In genomic region chr11:6562359-6562758, GRCm38 (mm10) we compare ENCODE assay signal across 11 mouse cellular contexts. TPM values are rescaled to one million over a fixed set of nuclear protein-coding genes. Genes with fewer than 3 reads are reported as not detected.
DNase-seq lines count a peak whose midpoint lies in the region; ATAC-seq and TF ChIP-seq lines count a peak whose summit lies in the region.
"Had no signal": no experiment of that assay in that cellular context is flagged by ENCODE, and none has a peak within 500 bp of the region (broad histone marks: within the 10 kb centered on the region; RNA-seq: fewer than 3 reads in every experiment).

No protein-coding gene starts in this region.

- ATAC-seq in lung, embryonic 14.5 days (ENCODE audit: insufficient read depth) = peak; percentile 31; the same call in 1 of the 2 replicates
- ATAC-seq in common myeloid progenitor, adult 5-6 weeks (replicated peaks; ENCODE audit: low read depth, poor library complexity, severe bottlenecking) = peak; percentile 42
- ATAC-seq in liver, embryonic 16.5 days (ENCODE audit: low read depth) = 0 out of 2 replicates have a peak, but pooled peaks have one; percentile 35
- ATAC-seq in cerebellum, adult (ENCODE audit: insufficient number of reproducible peaks, low FRiP score, low TSS enrichment) = no peak
- ATAC-seq: forebrain, postnatal 0 days had no signal

- H3K9ac ChIP-seq in lung, embryonic 14.5 days = no peak overlapping the region
- H3K9ac ChIP-seq in liver, embryonic 16.5 days (ENCODE audit: low read depth, low read length) = no peak overlapping the region
- H3K9ac ChIP-seq: forebrain, postnatal 0 days had no signal

- H3K27me3 ChIP-seq in lung, embryonic 14.5 days (ENCODE audit: insufficient read depth, low read length) = no peaks in the 10 kb centered on the region
- H3K27me3 ChIP-seq in liver, embryonic 16.5 days (ENCODE audit: control insufficient read depth, insufficient read depth, low read depth, low read length) = no peaks in the 10 kb centered on the region

- no peak overlapping the region for H3K4me3 ChIP-seq in lung, embryonic 14.5 days (ENCODE audit: low read depth, low read length)
- peak overlapping the region; percentile 41 for H3K4me3 ChIP-seq in liver, embryonic 16.5 days (ENCODE audit: low read depth, low read length)
- H3K4me3 ChIP-seq in left cerebral cortex, adult 2 months = no peak overlapping the region

- H3K4me2 ChIP-seq in lung, embryonic 14.5 days = no peak overlapping the region
- H3K4me2 ChIP-seq in liver, embryonic 16.5 days (ENCODE audit: low read depth, low read length) = peak overlapping the region; percentile 22; the same call in 1 of the 2 replicates

- no peak for TF ChIP-seq CTCF in lung, embryonic 14.5 days (IDR thresholded peaks at IDR 0.05; ENCODE audit: low read depth)
- no peak for TF ChIP-seq CTCF in left cerebral cortex, adult 2 months (IDR thresholded peaks at IDR 0.05)

- 69% methylated on average over 6 of the region's 6 CpGs for WGBS in lung, embryonic 14.5 days
- 38% methylated on average over 6 of the region's 6 CpGs for WGBS in liver, embryonic 16.5 days (ENCODE audit: insufficient replicate concordance)

- H3K9me3 ChIP-seq in lung, embryonic 14.5 days (ENCODE audit: low read depth, low read length) = no peaks in the 10 kb centered on the region
- no peaks in the 10 kb centered on the region for H3K9me3 ChIP-seq in liver, embryonic 16.5 days (replicated peaks; ENCODE audit: control insufficient read depth, low read length)

- DNase-seq in lung, embryonic 14.5 days = no peak
- DNase-seq in lung, postnatal 25 days (ENCODE audit: low spot score) = no peak
- DNase-seq in thymus, postnatal 0 days (ENCODE audit: low spot score) = peak; percentile 41
- no peak for DNase-seq in left cerebral cortex, adult 2 months (ENCODE audit: extremely low spot score in 1 of 2, low spot score in 2 of 2)
- DNase-seq: cerebellum, adult 11-12 months; forebrain, postnatal 0 days; kidney, adult 2 months; right cerebral cortex, postnatal 14 days had no signal

- peaks cover 9% of the 10 kb centered on the region; the same call in 1 of the 2 replicates for H3K36me3 ChIP-seq in lung, embryonic 14.5 days (ENCODE audit: insufficient read depth)
- no peaks in the 10 kb centered on the region for H3K36me3 ChIP-seq in liver, embryonic 16.5 days (ENCODE audit: control insufficient read depth, insufficient read depth)

- no peak overlapping the region for H3K27ac ChIP-seq in lung, embryonic 14.5 days (ENCODE audit: low read depth)
- no peak overlapping the region for H3K27ac ChIP-seq in liver, embryonic 16.5 days (ENCODE audit: low read length)
- H3K27ac ChIP-seq in left cerebral cortex, adult 2 months = no peak overlapping the region

- intact Hi-C loops in left cerebral cortex, adult 2 months (cut with DNase I) = no loop called here

- H3K4me1 ChIP-seq in lung, embryonic 14.5 days (ENCODE audit: insufficient read depth) = no peaks in the 10 kb centered on the region
- peaks cover 10% of the 10 kb centered on the region for H3K4me1 ChIP-seq in liver, embryonic 16.5 days (ENCODE audit: control insufficient read depth, low read depth, low read length)

RNA-seq across cellular contexts. Expression of gene Ccm2, which starts 15.7 kb away (rescaled TPM):
- 88.8 and 94.3 TPM in 2 replicates for polyA plus RNA-seq in lung, embryonic 14.5 days (2014; fragmentation: Nextera tagmentation; extraction: Ambion mirVana)
- 36.7 and 39.4 TPM in 2 replicates for total RNA-seq in common myeloid progenitor, adult 5-6 weeks (2017)
- 34.5 and 36.0 TPM in 2 replicates for polyA plus RNA-seq in liver, embryonic 16.5 days (2015; fragmentation: Nextera tagmentation; extraction: Ambion mirVana)
- polyA plus RNA-seq in thymus, postnatal 0 days (2015; fragmentation: Nextera tagmentation; extraction: Ambion mirVana) = 189 and 190 TPM in 2 replicates
- 10 to 100 TPM; 51.3 to 69.5 TPM for total RNA-seq in left cerebral cortex, adult 2 months (2021)

RNA-seq across cellular contexts. Expression of gene Myo1g, which starts 41.6 kb away (rescaled TPM):
- 1.2 and 2.1 TPM in 2 replicates for polyA plus RNA-seq in lung, embryonic 14.5 days (2014; fragmentation: Nextera tagmentation; extraction: Ambion mirVana)
- 27.1 and 38.1 TPM in 2 replicates for total RNA-seq in common myeloid progenitor, adult 5-6 weeks (2017)
- polyA plus RNA-seq in liver, embryonic 16.5 days (2015; fragmentation: Nextera tagmentation; extraction: Ambion mirVana) = 8.5 and 8.7 TPM in 2 replicates
- polyA plus RNA-seq in thymus, postnatal 0 days (2015; fragmentation: Nextera tagmentation; extraction: Ambion mirVana) = 50.6 and 53.8 TPM in 2 replicates
- under 1 TPM; 0.40 to 0.48 TPM for total RNA-seq in left cerebral cortex, adult 2 months (2021)

RNA-seq across cellular contexts. Expression of gene Nacad, which starts 43.5 kb away (rescaled TPM):
- 2.5 and 2.7 TPM in 2 replicates for polyA plus RNA-seq in lung, embryonic 14.5 days (2014; fragmentation: Nextera tagmentation; extraction: Ambion mirVana)
- not detected in 2 replicates for total RNA-seq in common myeloid progenitor, adult 5-6 weeks (2017)
- 3.2 and 3.6 TPM in 2 replicates for polyA plus RNA-seq in liver, embryonic 16.5 days (2015; fragmentation: Nextera tagmentation; extraction: Ambion mirVana)
- 0.26 and 0.33 TPM in 2 replicates for polyA plus RNA-seq in thymus, postnatal 0 days (2015; fragmentation: Nextera tagmentation; extraction: Ambion mirVana)
- total RNA-seq in left cerebral cortex, adult 2 months (2021) = 10 to 100 TPM; 41.4 to 43.8 TPM
